Mouse (Mus musculus): ENCODE results near the gene Slc45a3. TPM values are rescaled to one million over a fixed set of nuclear protein-coding genes. Genes with fewer than 3 reads are reported as not detected.

Gene Slc45a3
- polyA plus RNA-seq, 1 experiment from 2014 or later = 0.74 TPM

DNA sequence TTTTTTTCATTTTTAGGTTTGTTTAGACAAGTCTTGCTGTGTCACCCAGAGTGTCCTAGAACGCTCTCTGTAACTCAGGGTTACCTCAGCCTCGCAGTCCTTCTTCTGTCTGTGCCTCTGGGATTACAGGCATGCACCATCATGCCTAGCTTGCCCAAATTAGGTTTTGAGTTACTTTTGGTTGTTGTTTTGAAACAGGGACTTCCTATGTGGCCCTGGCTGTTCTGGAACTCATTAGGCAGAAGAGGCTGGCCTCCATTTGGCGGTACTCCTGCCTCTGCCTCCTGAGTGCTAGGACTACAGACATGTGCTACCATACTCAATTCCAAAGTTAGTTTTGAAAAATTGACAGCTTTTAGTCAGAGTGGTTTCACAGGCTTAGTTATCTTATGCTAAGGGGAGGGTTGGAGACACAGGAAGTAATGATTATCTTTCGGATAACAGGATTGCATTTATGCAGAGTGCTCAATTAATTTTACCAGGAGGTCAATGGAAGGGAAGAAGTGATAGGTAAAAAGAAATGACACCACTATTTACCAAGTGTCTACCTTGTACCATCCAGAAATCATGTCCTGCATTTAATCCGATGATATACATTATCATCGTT lies 41.9 kb downstream of the Slc45a3 start:
- H3K4me3 ChIP-seq = no peak overlapping the region
- H3K4me1 ChIP-seq (replicated peaks) = peaks cover 19% of the 10 kb centered on the region
- no peak overlapping the region for H3K27ac ChIP-seq (replicated peaks)
- H3K36me3 ChIP-seq = no peaks in the 10 kb centered on the region
- no peaks in the 10 kb centered on the region for H3K27me3 ChIP-seq
- 86% methylated on average over 6 of the region's 6 CpGs for WGBS
- no peak for ATAC-seq (ENCODE audit: low FRiP score, low read depth)
- H3K4me2 ChIP-seq = no peak overlapping the region
- H3K9ac ChIP-seq = no peak overlapping the region
- no peaks in the 10 kb centered on the region for H3K9me3 ChIP-seq

DNA sequence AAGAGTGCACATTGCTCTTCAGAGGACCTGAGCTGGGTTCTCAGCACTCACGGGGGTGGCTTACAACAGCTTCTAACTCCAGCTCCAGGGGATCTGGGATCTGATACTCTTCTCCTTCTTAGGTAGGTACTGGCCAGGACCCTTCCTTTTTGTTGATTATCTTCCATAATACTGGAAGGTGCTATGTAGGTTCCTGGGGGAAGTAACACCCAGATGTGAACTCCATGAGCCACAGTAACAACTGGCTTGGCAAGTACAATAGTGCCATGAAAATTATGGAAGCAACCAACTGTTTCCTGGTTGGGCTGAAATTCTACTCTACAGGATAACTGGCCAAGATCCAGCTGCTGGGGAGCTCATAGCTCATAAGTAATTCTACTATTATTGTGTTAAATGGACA lies 42.7 kb downstream of the Slc45a3 start:
- H3K27me3 ChIP-seq = no peaks in the 10 kb centered on the region
- 82% methylated on average over 1 of the region's 1 CpGs for WGBS
- H3K4me3 ChIP-seq = no peak overlapping the region
- no peak overlapping the region for H3K9ac ChIP-seq
- no peak overlapping the region for H3K4me2 ChIP-seq
- H3K36me3 ChIP-seq = no peaks in the 10 kb centered on the region
- no peaks in the 10 kb centered on the region for H3K9me3 ChIP-seq
- ATAC-seq (ENCODE audit: low FRiP score, low read depth) = no peak
- H3K4me1 ChIP-seq (replicated peaks) = peaks cover 22% of the 10 kb centered on the region
- no peak overlapping the region for H3K27ac ChIP-seq (replicated peaks)

DNA sequence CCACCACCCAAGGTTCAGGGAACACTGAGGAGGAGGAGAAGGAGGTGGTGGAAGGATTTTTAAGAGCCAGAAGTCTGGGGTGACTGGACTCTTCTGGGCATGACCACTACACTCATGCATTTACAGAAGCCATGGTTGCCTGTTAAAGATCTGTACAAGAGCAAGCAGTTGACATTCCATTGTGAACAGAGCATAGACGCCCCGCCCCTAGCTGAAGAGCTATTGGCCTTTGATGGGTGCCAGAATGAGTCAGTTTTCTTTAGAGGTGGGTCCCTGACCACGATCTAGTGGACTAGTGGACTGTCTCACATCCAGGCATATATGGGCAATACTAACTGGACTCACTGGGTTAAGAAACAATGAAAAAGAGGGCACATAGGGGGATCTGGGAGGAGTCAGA lies 43.3 kb downstream of the Slc45a3 start:
- H3K36me3 ChIP-seq = no peaks in the 10 kb centered on the region
- H3K4me1 ChIP-seq (replicated peaks) = peaks cover 22% of the 10 kb centered on the region
- 89% methylated on average over 3 of the region's 3 CpGs for WGBS
- no peak overlapping the region for H3K27ac ChIP-seq (replicated peaks)
- no peak overlapping the region for H3K4me3 ChIP-seq
- H3K27me3 ChIP-seq = no peaks in the 10 kb centered on the region
- H3K4me2 ChIP-seq = no peak overlapping the region
- no peak overlapping the region for H3K9ac ChIP-seq
- H3K9me3 ChIP-seq = no peaks in the 10 kb centered on the region
- ATAC-seq (ENCODE audit: low FRiP score, low read depth) = no peak

DNA sequence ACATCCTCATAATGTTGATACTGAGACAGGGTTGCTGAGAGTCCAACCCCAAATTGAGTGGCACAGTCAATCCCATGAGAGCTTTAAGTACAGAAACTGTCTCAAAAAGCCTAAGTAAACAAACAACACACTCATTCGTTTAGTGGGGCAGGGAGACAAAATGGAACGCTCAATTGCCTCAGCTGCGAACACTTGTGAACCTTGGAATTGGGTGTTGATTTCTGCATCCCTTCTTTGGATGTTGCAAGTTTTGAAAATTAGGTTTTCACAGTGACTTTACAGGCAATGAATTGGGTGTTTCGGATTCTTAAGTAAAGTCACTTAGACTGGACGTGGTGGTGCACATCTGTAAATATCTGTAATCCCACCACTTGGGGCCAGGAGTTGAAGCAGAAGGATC lies 44.0 kb downstream of the Slc45a3 start:
- Histone ChIP-seq H3K27me3 (no peaks in the 10 kb centered on the region), H3K36me3 (no peaks in the 10 kb centered on the region), H3K9ac (peak overlapping the region; percentile 94), H3K4me1 (replicated peaks) (peaks cover 22% of the 10 kb centered on the region), H3K4me2 (peak overlapping the region; percentile 62), H3K9me3 (no peaks in the 10 kb centered on the region), H3K4me3 (peak overlapping the region; percentile 91), H3K27ac (replicated peaks) (peak overlapping the region; percentile 98)
- ATAC-seq (ENCODE audit: low FRiP score, low read depth) = no peak
- WGBS = 42% methylated on average over 5 of the region's 5 CpGs

DNA sequence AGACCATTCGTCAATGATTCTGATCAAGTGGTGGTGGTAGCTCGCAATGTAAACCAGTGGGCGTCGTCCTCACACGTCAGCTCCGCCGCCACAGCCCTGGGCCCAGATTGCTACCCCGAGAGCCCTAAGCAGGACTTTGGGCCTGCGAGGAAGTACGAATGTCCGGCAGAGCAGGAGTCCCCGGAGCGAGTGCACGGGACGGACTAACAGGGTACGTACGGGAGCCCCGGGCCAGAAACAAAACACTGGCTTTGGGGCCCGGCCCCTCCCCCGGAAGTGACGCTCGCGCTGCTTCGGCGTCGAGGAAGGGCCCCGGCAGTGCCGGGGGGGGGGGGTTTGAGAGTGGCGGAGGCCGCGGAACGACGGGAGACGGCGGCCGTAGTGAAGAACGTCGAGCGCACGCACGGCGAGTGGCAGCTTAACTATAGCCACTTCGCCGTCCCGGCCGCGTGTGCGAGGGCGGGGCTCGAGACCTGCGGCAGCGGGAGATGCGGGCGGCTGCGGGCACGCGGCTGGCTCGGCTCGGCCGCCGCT lies 44.6 kb downstream of the Slc45a3 start, which contains the start of gene Elk4:
Gene Elk4, plus strand, starts transcription at position 326 of the 534 bp plus-strand sequence.
- H3K9ac ChIP-seq = peak within 1 kb of the TSS; percentile 94
- H3K36me3 ChIP-seq = no peaks in the 10 kb centered on the region
- H3K4me3 ChIP-seq = peak within 1 kb of the TSS; percentile 91
- ATAC-seq (ENCODE audit: low FRiP score, low read depth) = peak; percentile 93
- no peaks in the 10 kb centered on the region for H3K27me3 ChIP-seq
- peaks cover 22% of the 10 kb centered on the region for H3K4me1 ChIP-seq (replicated peaks)
- peak within 1 kb of the TSS; percentile 62 for H3K4me2 ChIP-seq
- WGBS = under 1% methylated on average over 46 of the region's 61 CpGs
- H3K9me3 ChIP-seq = no peaks in the 10 kb centered on the region
- peak within 1 kb of the TSS; percentile 98 for H3K27ac ChIP-seq (replicated peaks)

DNA sequence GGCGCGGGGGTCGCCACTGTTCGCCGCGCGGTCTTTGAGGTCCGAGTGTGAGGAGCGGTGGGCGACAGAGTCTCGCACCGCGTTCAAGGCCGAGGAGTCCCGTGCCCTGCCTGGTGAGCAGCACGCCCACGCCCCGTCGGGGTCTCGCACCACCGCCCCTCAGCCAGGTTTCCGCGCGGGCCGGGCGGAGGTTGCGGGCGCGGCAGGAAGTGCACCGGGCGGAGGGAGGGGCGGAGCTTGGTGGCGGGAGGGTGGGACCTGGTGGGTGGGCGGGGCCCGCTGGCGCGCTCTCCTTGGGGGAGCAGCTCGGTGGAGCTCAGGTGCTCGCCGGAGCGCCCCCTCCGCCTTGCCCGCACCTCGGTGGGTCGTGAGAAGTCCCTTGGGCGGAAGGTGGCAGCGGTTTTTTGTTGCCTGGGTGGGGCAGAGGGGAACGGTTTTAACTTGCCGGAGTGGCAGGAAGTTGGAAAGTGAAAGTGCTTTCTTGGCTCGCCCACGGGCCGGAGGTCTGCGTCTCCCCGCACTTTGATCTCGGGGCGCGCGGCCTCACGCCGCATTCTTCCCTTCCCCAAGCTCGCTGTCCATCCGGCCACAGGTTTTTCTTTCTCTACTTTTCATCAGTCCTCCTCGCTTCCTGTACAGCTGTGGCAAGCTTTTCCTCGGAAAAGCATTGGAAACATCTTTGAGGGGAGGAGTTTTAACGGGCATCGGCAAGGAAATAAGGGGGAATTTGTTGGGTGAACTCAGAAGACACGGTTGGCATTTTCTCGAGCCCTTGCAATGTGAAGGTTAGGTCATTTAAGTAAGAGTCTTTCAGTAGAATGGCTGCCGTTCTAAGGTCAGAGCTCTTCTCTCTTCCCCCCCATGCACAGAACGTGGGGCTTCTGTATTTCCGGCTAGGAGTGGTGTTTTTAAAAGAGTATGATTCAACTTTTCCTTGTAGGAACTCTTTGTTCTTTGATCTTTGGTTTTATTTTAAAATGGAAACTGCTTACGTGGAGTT lies 45.4 kb downstream of the Slc45a3 start:
- Histone ChIP-seq H3K4me2 (peak overlapping the region; percentile 62), H3K4me3 (peak overlapping the region; percentile 91), H3K9ac (peak overlapping the region; percentile 94), H3K9me3 (no peaks in the 10 kb centered on the region), H3K4me1 (replicated peaks) (peaks cover 22% of the 10 kb centered on the region), H3K27me3 (no peaks in the 10 kb centered on the region), H3K27ac (replicated peaks) (peak overlapping the region; percentile 98), H3K36me3 (no peaks in the 10 kb centered on the region)
- 1% methylated on average over 70 of the region's 72 CpGs for WGBS
- peak; percentile 90 for ATAC-seq (ENCODE audit: low FRiP score, low read depth)

DNA sequence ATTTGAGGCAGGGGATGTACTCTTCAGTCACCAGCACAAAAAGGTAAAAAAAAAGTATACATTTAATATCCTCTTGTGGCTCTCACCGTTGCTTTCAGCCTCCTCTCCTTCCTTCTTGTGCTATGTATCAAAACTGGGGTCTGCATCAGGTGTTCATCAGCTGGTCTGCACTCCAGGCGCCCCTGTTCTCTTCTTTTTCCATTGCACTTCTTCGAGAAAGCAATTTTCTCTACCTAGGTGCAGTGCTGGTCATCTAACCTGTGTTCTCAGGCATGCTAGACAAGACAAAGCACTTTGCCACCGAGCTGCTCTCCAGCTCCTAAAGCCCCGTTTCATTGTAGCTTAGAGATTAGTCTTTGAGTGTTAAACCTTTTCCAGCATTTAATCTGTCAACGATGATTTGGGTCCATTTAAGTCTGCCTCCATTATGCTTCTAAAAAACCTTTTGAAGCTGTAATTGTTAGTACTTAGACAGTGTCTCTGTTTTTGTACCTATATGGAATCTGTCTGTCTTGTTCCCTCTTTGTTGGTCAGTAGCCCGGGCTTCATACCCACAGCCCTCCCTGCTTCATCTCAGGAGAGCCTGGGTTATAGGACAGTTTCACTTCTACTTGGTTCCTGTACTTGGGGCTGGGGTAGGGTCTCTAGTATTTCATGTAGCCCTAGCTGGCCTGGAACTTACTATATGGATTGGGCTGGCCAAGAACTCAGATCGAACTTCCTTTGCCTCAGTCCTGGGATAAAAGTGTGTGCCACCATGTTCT lies 46.3 kb downstream of the Slc45a3 start:
- Histone ChIP-seq H3K9me3 (no peaks in the 10 kb centered on the region), H3K4me3 (peak overlapping the region; percentile 91), H3K27ac (replicated peaks) (no peak overlapping the region), H3K27me3 (no peaks in the 10 kb centered on the region), H3K4me2 (peak overlapping the region; percentile 62), H3K9ac (peak overlapping the region; percentile 94), H3K4me1 (replicated peaks) (peaks cover 22% of the 10 kb centered on the region), H3K36me3 (no peaks in the 10 kb centered on the region)
- 60% methylated on average over 8 of the region's 8 CpGs for WGBS
- ATAC-seq (ENCODE audit: low FRiP score, low read depth) = no peak

DNA sequence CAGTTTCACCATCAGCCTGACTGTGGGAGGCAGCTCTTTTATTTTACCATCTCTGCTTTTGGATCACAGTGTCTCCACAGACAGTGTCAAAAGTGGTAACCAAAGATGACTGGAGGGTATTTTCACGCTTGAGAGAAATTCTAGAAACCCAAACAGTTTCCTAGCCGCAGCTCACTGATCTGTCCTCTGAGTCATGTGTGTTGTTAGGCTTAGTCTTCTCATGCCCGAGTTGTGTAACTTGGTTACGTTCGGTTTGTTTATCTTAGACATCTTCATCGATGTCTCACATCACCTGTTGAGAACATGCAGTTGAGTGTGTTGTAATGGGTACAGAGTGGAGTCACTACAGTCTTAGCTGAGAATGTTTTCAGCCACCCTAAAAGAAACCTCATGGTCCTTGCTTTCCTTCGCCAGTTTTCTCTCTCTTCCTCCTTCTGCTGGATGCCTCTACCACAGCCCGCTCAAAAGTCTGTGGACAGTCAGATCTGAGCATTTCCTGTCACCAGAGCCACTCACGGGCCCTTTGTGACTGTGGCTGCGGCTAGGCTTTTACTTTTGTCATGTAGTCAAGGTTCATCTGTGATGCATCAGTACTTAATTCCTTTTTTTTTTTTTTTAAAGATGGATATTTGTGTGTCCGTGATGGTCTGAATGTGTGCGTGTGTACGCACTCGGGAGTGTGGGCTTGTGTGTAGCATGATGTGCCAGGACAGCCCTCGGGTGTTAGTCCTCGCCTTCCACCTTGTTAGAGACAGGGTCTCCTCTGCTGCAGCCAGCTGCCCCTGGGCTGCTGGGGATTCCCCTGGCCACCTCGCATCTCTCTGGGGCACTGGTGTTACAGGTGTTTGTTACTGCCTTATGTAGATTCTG lies 48.1 kb downstream of the Slc45a3 start:
- no peak for ATAC-seq (ENCODE audit: low FRiP score, low read depth)
- Histone ChIP-seq H3K27me3 (no peaks in the 10 kb centered on the region), H3K4me2 (no peak overlapping the region), H3K36me3 (peaks cover 10% of the 10 kb centered on the region; the same call in 1 of the 2 replicates), H3K27ac (replicated peaks) (no peak overlapping the region), H3K4me1 (replicated peaks) (peaks cover 22% of the 10 kb centered on the region), H3K9me3 (no peaks in the 10 kb centered on the region), H3K4me3 (no peak overlapping the region), H3K9ac (no peak overlapping the region)
- WGBS = 93% methylated on average over 17 of the region's 17 CpGs

DNA sequence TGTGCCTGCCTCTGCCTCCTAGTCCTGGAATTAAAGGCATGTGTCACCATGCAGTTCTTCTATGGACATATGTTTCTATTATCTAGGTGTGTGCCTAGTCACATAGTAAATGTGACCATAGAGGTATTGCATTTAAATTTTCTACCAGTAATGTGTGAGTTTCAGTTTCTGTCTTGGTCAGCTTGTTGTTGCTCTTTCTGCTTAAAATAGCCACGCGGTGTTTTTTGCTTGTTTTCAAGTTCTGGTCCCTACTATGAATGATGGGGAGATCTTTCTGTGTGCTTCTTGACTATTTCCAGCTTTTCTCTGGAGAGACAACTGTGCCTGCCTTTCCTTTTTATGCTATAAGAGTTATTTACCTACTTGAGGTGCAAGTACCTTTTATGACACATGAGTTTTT lies 49.0 kb downstream of the Slc45a3 start:
- no peak for ATAC-seq (ENCODE audit: low FRiP score, low read depth)
- Histone ChIP-seq H3K27ac (replicated peaks) (no peak overlapping the region), H3K4me2 (no peak overlapping the region), H3K4me1 (replicated peaks) (peaks cover 19% of the 10 kb centered on the region), H3K9me3 (no peaks in the 10 kb centered on the region), H3K4me3 (no peak overlapping the region), H3K36me3 (peaks cover 15% of the 10 kb centered on the region; the same call in 1 of the 2 replicates), H3K9ac (no peak overlapping the region), H3K27me3 (no peaks in the 10 kb centered on the region)
- WGBS = 78% methylated on average over 2 of the region's 2 CpGs

DNA sequence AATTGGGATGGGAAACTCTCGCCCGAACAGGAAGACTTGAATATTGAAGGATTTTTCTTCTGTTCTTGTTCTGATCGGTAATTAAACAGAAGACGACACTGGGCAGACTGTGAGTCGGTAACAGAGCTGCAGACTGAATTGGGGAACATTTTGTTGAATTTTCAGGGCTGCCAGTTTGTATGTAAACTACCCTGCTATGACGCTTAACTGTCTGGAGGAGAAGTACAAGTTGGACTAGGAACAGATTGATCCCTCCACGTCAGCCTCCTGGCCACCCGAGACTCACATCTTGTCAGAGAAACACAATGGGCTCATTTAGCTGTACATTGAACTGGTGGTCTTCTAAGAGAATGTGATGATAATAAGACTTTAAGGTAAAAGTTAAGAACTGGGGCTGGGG lies 50.1 kb downstream of the Slc45a3 start:
- no peak for ATAC-seq (ENCODE audit: low FRiP score, low read depth)
- no peaks in the 10 kb centered on the region for H3K9me3 ChIP-seq
- no peak overlapping the region for H3K4me2 ChIP-seq
- H3K27ac ChIP-seq (replicated peaks) = no peak overlapping the region
- no peak overlapping the region for H3K4me3 ChIP-seq
- H3K9ac ChIP-seq = no peak overlapping the region
- H3K27me3 ChIP-seq = no peaks in the 10 kb centered on the region
- H3K36me3 ChIP-seq = peaks cover 17% of the 10 kb centered on the region; the same call in 1 of the 2 replicates
- peaks cover 17% of the 10 kb centered on the region for H3K4me1 ChIP-seq (replicated peaks)
- WGBS = 85% methylated on average over 8 of the region's 8 CpGs

DNA sequence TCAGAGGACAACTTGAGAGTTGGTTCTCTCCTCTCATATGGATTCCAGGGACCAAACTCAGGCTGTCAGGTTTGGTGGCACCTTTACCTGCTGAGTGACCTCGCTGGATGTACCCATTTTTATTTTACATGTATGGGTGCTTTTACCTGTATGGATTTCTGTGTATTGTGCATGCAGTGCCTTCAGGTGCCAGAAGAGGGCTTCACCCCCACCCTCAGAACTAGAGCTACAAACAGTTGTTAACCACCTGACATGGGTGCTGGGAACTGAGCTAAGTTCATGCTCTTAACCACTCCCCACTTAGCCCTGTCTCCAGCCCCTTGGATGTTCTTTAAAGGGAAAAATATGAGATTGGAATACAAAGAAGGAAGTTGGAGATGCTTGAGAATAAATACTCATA lies 52.0 kb downstream of the Slc45a3 start:
- no peak for ATAC-seq (ENCODE audit: low FRiP score, low read depth)

More for the DNA sequence above, 52.0 kb downstream of the Slc45a3 start:
- no peak overlapping the region for H3K27ac ChIP-seq (replicated peaks)
- WGBS = 93% methylated on average over 1 of the region's 1 CpGs
- peaks cover 31% of the 10 kb centered on the region for H3K36me3 ChIP-seq
- H3K27me3 ChIP-seq = no peaks in the 10 kb centered on the region
- H3K4me3 ChIP-seq = no peak overlapping the region
- no peaks in the 10 kb centered on the region for H3K9me3 ChIP-seq
- H3K9ac ChIP-seq = no peak overlapping the region
- no peak overlapping the region for H3K4me2 ChIP-seq
- H3K4me1 ChIP-seq (replicated peaks) = peaks cover 2% of the 10 kb centered on the region; the same call in 1 of the 2 replicates
